Mouse (Mus musculus): ENCODE results near the gene Lysmd2.

- TF ChIP-seq CTCF (IDR thresholded peaks at IDR 0.05; ENCODE audit: borderline replicate concordance, insufficient read depth, low read depth, low read length) (peak; percentile 40; the same call in 1 of the 2 replicates), POLR2A (IDR thresholded peaks at IDR 0.05; ENCODE audit: borderline replicate concordance, insufficient read depth, low read length) (no peak)
These were observed 26.2 kb upstream of the Lysmd2 start for GRCm38 (mm10) chr9:75599191-75599841.

All from cerebellum, adult 2 months (tissue).